ENCODE assay signal across 8 mouse cellular contexts in genomic region chr6:120038366-120039255, GRCm38 (mm10). TPM values are rescaled to one million over a fixed set of nuclear protein-coding genes. Genes with fewer than 3 reads are reported as not detected.
A peak's percentile ranks its signal among the peaks of the same experiment; 100 is the strongest.
DNase-seq lines count a peak whose midpoint lies in the region; ATAC-seq and TF ChIP-seq lines count a peak whose summit lies in the region.

Gene Wnk1 (minus strand): TSS chr6:120038672.

- no peak for TF ChIP-seq CTCF in ES-Bruce4 (IDR thresholded peaks at IDR 0.05; ENCODE audit: low read depth, low read length)
- no peak for TF ChIP-seq CTCF in liver, postnatal 0 days (IDR thresholded peaks at IDR 0.05; ENCODE audit: low read depth)

- no peaks in the 10 kb centered on the region for H3K9me3 ChIP-seq in ES-Bruce4 (replicated peaks; ENCODE audit: control insufficient read depth, insufficient read depth, low read length, poor library complexity, severe bottlenecking)
- H3K9me3 ChIP-seq in forebrain, embryonic 13.5 days (replicated peaks), result no peaks in the 10 kb centered on the region
- H3K9me3 ChIP-seq in liver, postnatal 0 days (ENCODE audit: low read length), result no peaks in the 10 kb centered on the region
- no peaks in the 10 kb centered on the region for H3K9me3 ChIP-seq in neural tube, embryonic 14.5 days (ENCODE audit: control insufficient read depth, low read length)

- peak within 1 kb of the TSS; percentile 98 for H3K4me3 ChIP-seq in ES-Bruce4 (ENCODE audit: low read depth, low read length)
- H3K4me3 ChIP-seq in forebrain, embryonic 13.5 days, result peak within 1 kb of the TSS; percentile 99
- H3K4me3 ChIP-seq in liver, postnatal 0 days (ENCODE audit: low read depth, low read length), result peak within 1 kb of the TSS; percentile 80
- H3K4me3 ChIP-seq in neural tube, embryonic 14.5 days (ENCODE audit: low read depth, low read length), result peak within 1 kb of the TSS; percentile 88

- H3K36me3 ChIP-seq in ES-Bruce4 (ENCODE audit: control insufficient read depth, insufficient read depth, low read length, poor library complexity, severe bottlenecking), result peaks cover 16% of the 10 kb centered on the region
- no peaks in the 10 kb centered on the region for H3K36me3 ChIP-seq in forebrain, embryonic 13.5 days (ENCODE audit: poor library complexity, severe bottlenecking)
- H3K36me3 ChIP-seq in liver, postnatal 0 days (replicated peaks; ENCODE audit: insufficient read depth, low read length), result peaks cover 8% of the 10 kb centered on the region; the same call in 1 of the 2 replicates
- no peaks in the 10 kb centered on the region for H3K36me3 ChIP-seq in neural tube, embryonic 14.5 days (ENCODE audit: control insufficient read depth, insufficient read depth, low read length)

- TF ChIP-seq EP300 in ES-Bruce4 (IDR thresholded peaks at IDR 0.05; ENCODE audit: insufficient read depth, low read depth, low read length), result no peak
- no peak for TF ChIP-seq EP300 in liver, postnatal 0 days (IDR thresholded peaks at IDR 0.05; ENCODE audit: low read depth)

- intact Hi-C loops in heart, postnatal 10 days (cut with DNase I), result loop anchor here (1.0 to 10.0 kb wide), 3 partner anchors 71 to 554 kb away; no protein-coding TSS in a partner anchor

- H3K4me1 ChIP-seq in ES-Bruce4 (ENCODE audit: control insufficient read depth, insufficient read depth, low read length), result no peaks in the 10 kb centered on the region
- H3K4me1 ChIP-seq in forebrain, embryonic 13.5 days, result peaks cover 21% of the 10 kb centered on the region
- H3K4me1 ChIP-seq in liver, postnatal 0 days (ENCODE audit: insufficient read depth), result peaks cover 9% of the 10 kb centered on the region
- peaks cover 14% of the 10 kb centered on the region for H3K4me1 ChIP-seq in neural tube, embryonic 14.5 days (ENCODE audit: control insufficient read depth, insufficient read depth, low read length)

- no peaks in the 10 kb centered on the region for H3K27me3 ChIP-seq in ES-Bruce4 (ENCODE audit: control insufficient read depth, insufficient read depth, low read length, poor library complexity, severe bottlenecking)
- H3K27me3 ChIP-seq in forebrain, embryonic 13.5 days, result no peaks in the 10 kb centered on the region
- no peaks in the 10 kb centered on the region for H3K27me3 ChIP-seq in liver, postnatal 0 days (ENCODE audit: insufficient read depth, low read length)
- no peaks in the 10 kb centered on the region for H3K27me3 ChIP-seq in neural tube, embryonic 14.5 days (ENCODE audit: control insufficient read depth, insufficient read depth, low read length)

- H3K9ac ChIP-seq in ES-Bruce4 (ENCODE audit: low read depth, poor library complexity, severe bottlenecking), result peak within 1 kb of the TSS; percentile 98
- peak within 1 kb of the TSS; percentile 94 for H3K9ac ChIP-seq in forebrain, embryonic 13.5 days
- peak within 1 kb of the TSS; percentile 91 for H3K9ac ChIP-seq in liver, postnatal 0 days (replicated peaks)
- H3K9ac ChIP-seq in neural tube, embryonic 14.5 days (replicated peaks; ENCODE audit: low read depth, low read length), result peak within 1 kb of the TSS; percentile 81

- H3K4me2 ChIP-seq in forebrain, embryonic 13.5 days, result peak within 1 kb of the TSS; percentile 89
- peak within 1 kb of the TSS; percentile 93 for H3K4me2 ChIP-seq in liver, postnatal 0 days (ENCODE audit: low read depth, low read length)
- peak within 1 kb of the TSS; percentile 98 for H3K4me2 ChIP-seq in neural tube, embryonic 14.5 days (ENCODE audit: low read depth, low read length)

- WGBS in forebrain, embryonic 13.5 days, result under 1% methylated on average over 54 of the region's 59 CpGs
- under 1% methylated on average over 58 of the region's 59 CpGs for WGBS in large intestine, adult 2 months
- WGBS in liver, postnatal 0 days (ENCODE audit: insufficient replicate concordance), result under 1% methylated on average over 48 of the region's 59 CpGs
- WGBS in neural tube, embryonic 14.5 days, result under 1% methylated on average over 46 of the region's 59 CpGs

- peak; percentile 70 for TF ChIP-seq POLR2A in ES-Bruce4 (IDR thresholded peaks at IDR 0.05; ENCODE audit: insufficient read depth, low read length)

- ATAC-seq in cerebellum, adult (ENCODE audit: insufficient number of reproducible peaks, low FRiP score, low TSS enrichment), result peak; percentile 94
- ATAC-seq in forebrain, embryonic 13.5 days, result peak; percentile 95
- ATAC-seq in liver, postnatal 0 days, result peak; percentile 90
- ATAC-seq in neural tube, embryonic 14.5 days (ENCODE audit: low read depth), result peak; percentile 96

- peak; percentile 99 for DNase-seq in heart, postnatal 10 days
- DNase-seq in large intestine, adult 2 months (ENCODE audit: low read depth, low spot score), result peak; percentile 94
- peak; percentile 99 for DNase-seq in liver, postnatal 0 days
- peak; percentile 98 for DNase-seq in testis, postnatal 10 days (ENCODE audit: low spot score)

- H3K27ac ChIP-seq in ES-Bruce4 (ENCODE audit: insufficient read depth, low read length), result peak within 1 kb of the TSS; percentile 93
- peak within 1 kb of the TSS; percentile 98 for H3K27ac ChIP-seq in forebrain, embryonic 13.5 days
- peak within 1 kb of the TSS; percentile 97 for H3K27ac ChIP-seq in liver, postnatal 0 days (ENCODE audit: low read depth)
- H3K27ac ChIP-seq in neural tube, embryonic 14.5 days (ENCODE audit: low read depth, low read length), result peak within 1 kb of the TSS; percentile 94

RNA-seq across cellular contexts. Expression of gene Wnk1, which starts in this region (rescaled TPM):
- 466 and 478 TPM in 2 replicates for polyA plus RNA-seq in ES-Bruce4 (2011; ENCODE audit: insufficient read depth, insufficient read length, low read depth, missing spikeins)
- polyA plus RNA-seq in forebrain, embryonic 13.5 days (2015; fragmentation: Nextera tagmentation; extraction: Ambion mirVana), result 59.2 and 61.2 TPM in 2 replicates
- total RNA-seq in heart, postnatal 10 days (2021), result 100 to 1,000 TPM; 320 to 335 TPM
- polyA plus RNA-seq in large intestine, adult 2 months (2012; rRNA removed), result 32.8 and 50.3 TPM in 2 replicates
- 26.6 and 27.5 TPM in 2 replicates for polyA plus RNA-seq in liver, postnatal 0 days (2015; fragmentation: Nextera tagmentation; extraction: Ambion mirVana)
- polyA plus RNA-seq in neural tube, embryonic 14.5 days (2014; fragmentation: Nextera tagmentation; extraction: Ambion mirVana), result 64.1 and 71.8 TPM in 2 replicates

Comparison
In these comparisons a context has a peak if more than half of its experiments do, and no peak if none do; other contexts are left out.
1. Peak in every context shown above with its lines: DNase-seq, ATAC-seq, H3K4me3 ChIP-seq and H3K27ac ChIP-seq.